ENCODE assay signal across 23 mouse cellular contexts in genomic region chr19:3556169-3556827, GRCm38 (mm10). TPM values are rescaled to one million over a fixed set of nuclear protein-coding genes. Genes with fewer than 3 reads are reported as not detected.
A peak's percentile ranks its signal among the peaks of the same experiment; 100 is the strongest.
DNase-seq lines count a peak whose midpoint lies in the region; ATAC-seq and TF ChIP-seq lines count a peak whose summit lies in the region.
"Had no signal": no experiment of that assay in that cellular context is flagged by ENCODE, and none has a peak within 500 bp of the region (broad histone marks: within the 10 kb centered on the region; RNA-seq: fewer than 3 reads in every experiment).

No protein-coding gene starts in this region.

- no peak overlapping the region for H3K4me2 ChIP-seq in liver, embryonic 13.5 days
- H3K4me2 ChIP-seq in liver, embryonic 11.5 days: no peak overlapping the region
- no peak overlapping the region for H3K4me2 ChIP-seq in midbrain, embryonic 11.5 days
- H3K4me2 ChIP-seq in stomach, postnatal 0 days (replicated peaks; ENCODE audit: low read depth): no peak overlapping the region
- H3K4me2 ChIP-seq: forebrain, embryonic 13.5 days; heart, embryonic 13.5 days; hindbrain, embryonic 12.5 days; hindbrain, embryonic 15.5 days had no signal

- 0 out of 2 replicates have a peak, but pooled peaks cover 4% of the 10 kb centered on the region for H3K36me3 ChIP-seq in liver, embryonic 13.5 days
- H3K36me3 ChIP-seq in liver, embryonic 11.5 days (ENCODE audit: control insufficient read depth, insufficient read depth, low read length): no peaks in the 10 kb centered on the region
- H3K36me3 ChIP-seq in midbrain, embryonic 11.5 days (ENCODE audit: control insufficient read depth, insufficient read depth, low read length): no peaks in the 10 kb centered on the region
- H3K36me3 ChIP-seq in midbrain, embryonic 10.5 days: peaks cover 37% of the 10 kb centered on the region
- H3K36me3 ChIP-seq in stomach, postnatal 0 days (ENCODE audit: control insufficient read depth, insufficient read depth, low read length): no peaks in the 10 kb centered on the region
- H3K36me3 ChIP-seq: hindbrain, embryonic 15.5 days had no signal

- H3K27ac ChIP-seq in liver, embryonic 13.5 days: peak overlapping the region; percentile 26; the same call in 1 of the 2 replicates
- H3K27ac ChIP-seq in liver, embryonic 11.5 days (ENCODE audit: low read depth, low read length): no peak overlapping the region
- H3K27ac ChIP-seq in midbrain, embryonic 11.5 days (ENCODE audit: low read depth, low read length): no peak overlapping the region
- no peak overlapping the region for H3K27ac ChIP-seq in midbrain, embryonic 10.5 days (replicated peaks)
- 0 out of 2 replicates have a peak overlapping the region, but pooled peaks have one; percentile 18 for H3K27ac ChIP-seq in stomach, postnatal 0 days (replicated peaks)
- H3K27ac ChIP-seq: forebrain, embryonic 10.5 days; forebrain, embryonic 13.5 days; heart, adult 2 months; heart, embryonic 10.5 days; heart, embryonic 13.5 days; hindbrain, embryonic 12.5 days; hindbrain, embryonic 15.5 days had no signal

- 81% methylated on average over 2 of the region's 2 CpGs for WGBS in liver, embryonic 13.5 days (ENCODE audit: insufficient replicate concordance)
- 78% methylated on average over 2 of the region's 2 CpGs for WGBS in liver, embryonic 11.5 days
- 94% methylated on average over 2 of the region's 2 CpGs for WGBS in midbrain, embryonic 11.5 days
- whole genome bisulfite sequencing in midbrain, embryonic 10.5 days: 96% methylated on average over 2 of the region's 2 CpGs
- 58% methylated on average over 2 of the region's 2 CpGs for WGBS in stomach, postnatal 0 days

- TF ChIP-seq CTCF in stomach, postnatal 0 days (IDR thresholded peaks at IDR 0.05; ENCODE audit: low read depth): no peak

- no peak overlapping the region for H3K4me3 ChIP-seq in liver, embryonic 13.5 days (replicated peaks)
- no peak overlapping the region for H3K4me3 ChIP-seq in liver, embryonic 11.5 days (ENCODE audit: low read depth, low read length)
- no peak overlapping the region for H3K4me3 ChIP-seq in midbrain, embryonic 11.5 days (ENCODE audit: low read depth, low read length)
- H3K4me3 ChIP-seq in midbrain, embryonic 10.5 days: no peak overlapping the region
- H3K4me3 ChIP-seq in stomach, postnatal 0 days (ENCODE audit: low read depth, low read length): no peak overlapping the region
- H3K4me3 ChIP-seq: forebrain, embryonic 10.5 days; forebrain, embryonic 13.5 days; heart, adult 2 months; heart, embryonic 10.5 days; heart, embryonic 13.5 days; hindbrain, embryonic 12.5 days; hindbrain, embryonic 15.5 days had no signal

- no peak for TF ChIP-seq EP300 in stomach, postnatal 0 days (optimal IDR thresholded peaks at IDR 0.05)

- peak; percentile 52 for ATAC-seq in liver, embryonic 13.5 days (ENCODE audit: low read depth)
- ATAC-seq in liver, embryonic 11.5 days (replicated peaks; ENCODE audit: low FRiP score): no peak
- no peak for ATAC-seq in midbrain, embryonic 11.5 days (ENCODE audit: low FRiP score)
- ATAC-seq in stomach, postnatal 0 days (ENCODE audit: low FRiP score, low TSS enrichment): no peak
- ATAC-seq: forebrain, embryonic 13.5 days; forebrain, embryonic 16.5 days; Patski had no signal

- peaks cover 39% of the 10 kb centered on the region for H3K4me1 ChIP-seq in liver, embryonic 13.5 days (replicated peaks)
- peaks cover 6% of the 10 kb centered on the region; the same call in 1 of the 2 replicates for H3K4me1 ChIP-seq in liver, embryonic 11.5 days (replicated peaks; ENCODE audit: control insufficient read depth, insufficient read depth, low read length)
- H3K4me1 ChIP-seq in midbrain, embryonic 11.5 days (ENCODE audit: control insufficient read depth, insufficient read depth, low read length): no peaks in the 10 kb centered on the region
- no peaks in the 10 kb centered on the region for H3K4me1 ChIP-seq in midbrain, embryonic 10.5 days
- no peaks in the 10 kb centered on the region for H3K4me1 ChIP-seq in stomach, postnatal 0 days (replicated peaks; ENCODE audit: control insufficient read depth, insufficient read depth)
- H3K4me1 ChIP-seq: forebrain, embryonic 10.5 days; forebrain, embryonic 13.5 days; hindbrain, embryonic 12.5 days had no signal

- H3K9me3 ChIP-seq in liver, embryonic 13.5 days (replicated peaks): no peaks in the 10 kb centered on the region
- no peaks in the 10 kb centered on the region for H3K9me3 ChIP-seq in liver, embryonic 11.5 days (ENCODE audit: control insufficient read depth, low read length)
- H3K9me3 ChIP-seq in midbrain, embryonic 11.5 days (ENCODE audit: control insufficient read depth, low read length): no peaks in the 10 kb centered on the region
- peaks cover 29% of the 10 kb centered on the region for H3K9me3 ChIP-seq in midbrain, embryonic 10.5 days (replicated peaks)
- no peaks in the 10 kb centered on the region for H3K9me3 ChIP-seq in stomach, postnatal 0 days (ENCODE audit: control insufficient read depth, low read length)
- H3K9me3 ChIP-seq: heart, embryonic 10.5 days; heart, embryonic 13.5 days; hindbrain, embryonic 15.5 days had no signal

- H3K27me3 ChIP-seq in liver, embryonic 13.5 days: no peaks in the 10 kb centered on the region
- no peaks in the 10 kb centered on the region for H3K27me3 ChIP-seq in liver, embryonic 11.5 days (replicated peaks; ENCODE audit: control insufficient read depth, insufficient read depth, low read length)
- H3K27me3 ChIP-seq in midbrain, embryonic 11.5 days (ENCODE audit: control insufficient read depth, insufficient read depth, low read length): no peaks in the 10 kb centered on the region
- H3K27me3 ChIP-seq in midbrain, embryonic 10.5 days (ENCODE audit: low read depth, poor library complexity, severe bottlenecking): no peaks in the 10 kb centered on the region
- H3K27me3 ChIP-seq in stomach, postnatal 0 days (ENCODE audit: control insufficient read depth, insufficient read depth, low read length): no peaks in the 10 kb centered on the region
- H3K27me3 ChIP-seq: forebrain, embryonic 13.5 days; heart, embryonic 13.5 days; hindbrain, embryonic 12.5 days; hindbrain, embryonic 15.5 days; Patski had no signal

- peak; percentile 29 for DNase-seq in adrenal gland, adult 2 months
- no peak for DNase-seq in adrenal gland, postnatal 36 days
- no peak for DNase-seq in liver, embryonic 13.5 days
- no peak for DNase-seq in liver, embryonic 11.5 days (ENCODE audit: low spot score)
- peak; percentile 70 for DNase-seq in midbrain, embryonic 11.5 days (ENCODE audit: low spot score, missing footprints)
- no peak for DNase-seq in midbrain, embryonic 10.5 days (ENCODE audit: low spot score)
- DNase-seq in stomach, postnatal 0 days (ENCODE audit: low spot score): no peak
- DNase-seq in thymus, postnatal 0 days (ENCODE audit: low spot score): no peak
- DNase-seq: adrenal gland, postnatal 14 days; cerebellum, adult 11-12 months; cerebellum, adult 8-10 months; cerebellum, postnatal 10 days; gastrocnemius, postnatal 14 days; heart, adult 2 months; heart, postnatal 14 days had no signal

- H3K9ac ChIP-seq in liver, embryonic 13.5 days: no peak overlapping the region
- H3K9ac ChIP-seq in liver, embryonic 11.5 days (ENCODE audit: low read depth, low read length): no peak overlapping the region
- H3K9ac ChIP-seq in midbrain, embryonic 11.5 days (ENCODE audit: low read length): no peak overlapping the region
- no peak overlapping the region for H3K9ac ChIP-seq in stomach, postnatal 0 days (ENCODE audit: low read length)
- H3K9ac ChIP-seq: forebrain, embryonic 13.5 days; heart, embryonic 13.5 days; hindbrain, embryonic 12.5 days; hindbrain, embryonic 15.5 days had no signal

RNA-seq across cellular contexts. Expression of gene Ppp6r3, which starts 19.3 kb away (rescaled TPM):
- 100 to 1,000 TPM in 1 of 2 experiments, 10 to 100 TPM in 1; 83.9 to 117 TPM for total RNA-seq in adrenal gland, adult 2 months (2021)
- polyA plus RNA-seq in adrenal gland, adult 2 months (2012; rRNA removed): 43.9 and 55.9 TPM in 2 replicates
- total RNA-seq in adrenal gland, postnatal 36 days (2021): 10 to 100 TPM; 92.7 to 98.6 TPM
- 22.3 and 28.0 TPM in 2 replicates for polyA plus RNA-seq in liver, embryonic 13.5 days (2015; fragmentation: Nextera tagmentation; extraction: Ambion mirVana)
- polyA plus RNA-seq in liver, embryonic 11.5 days (2014; fragmentation: Nextera tagmentation; extraction: Ambion mirVana): 53.9 and 58.9 TPM in 2 replicates
- 81.8 and 84.2 TPM in 2 replicates for polyA plus RNA-seq in midbrain, embryonic 11.5 days (2014; fragmentation: Nextera tagmentation; extraction: Ambion mirVana)
- polyA plus RNA-seq in midbrain, embryonic 10.5 days (2016; fragmentation: Nextera tagmentation; extraction: Ambion mirVana): 71.3 and 79.7 TPM in 2 replicates
- polyA plus RNA-seq in stomach, postnatal 0 days (2015; fragmentation: Nextera tagmentation; extraction: Ambion mirVana): 18.6 and 20.5 TPM in 2 replicates
- polyA plus RNA-seq in thymus, postnatal 0 days (2015; fragmentation: Nextera tagmentation; extraction: Ambion mirVana): 49.9 and 52.0 TPM in 2 replicates

Comparison
In these comparisons a context has a peak if more than half of its experiments do, and no peak if none do; other contexts are left out.
1. DNase-seq: peak in adrenal gland, adult 2 months (single experiment) and midbrain, embryonic 11.5 days (single experiment); none in adrenal gland, postnatal 36 days (0 of 2), liver, embryonic 13.5 days (single experiment), liver, embryonic 11.5 days (single experiment), midbrain, embryonic 10.5 days (single experiment), stomach, postnatal 0 days (single experiment) and thymus, postnatal 0 days (single experiment).
2. H3K27ac ChIP-seq: peak in liver, embryonic 13.5 days (single experiment) and stomach, postnatal 0 days (single experiment); none in liver, embryonic 11.5 days (single experiment), midbrain, embryonic 11.5 days (single experiment) and midbrain, embryonic 10.5 days (single experiment).